Mouse (Mus musculus) lung, postnatal 4 days (tissue): ENCODE results near the gene Itga8.

Experiments used
- DNase-seq, 2 experiments: peaks; one replicate each; pipeline ENCODE4 v3.0.0; 2021

Itga8 gene

GRCm38 (mm10) chr2:12293458-12293857 lies 8.3 kb downstream of the Itga8 start:
- DNase-seq: no peak

GRCm38 (mm10) chr2:12292023-12292820 lies 9.5 kb downstream of the Itga8 start:
- no peak for DNase-seq

GRCm38 (mm10) chr2:12290235-12290634 lies 11.5 kb downstream of the Itga8 start:
- DNase-seq: no peak

DNA sequence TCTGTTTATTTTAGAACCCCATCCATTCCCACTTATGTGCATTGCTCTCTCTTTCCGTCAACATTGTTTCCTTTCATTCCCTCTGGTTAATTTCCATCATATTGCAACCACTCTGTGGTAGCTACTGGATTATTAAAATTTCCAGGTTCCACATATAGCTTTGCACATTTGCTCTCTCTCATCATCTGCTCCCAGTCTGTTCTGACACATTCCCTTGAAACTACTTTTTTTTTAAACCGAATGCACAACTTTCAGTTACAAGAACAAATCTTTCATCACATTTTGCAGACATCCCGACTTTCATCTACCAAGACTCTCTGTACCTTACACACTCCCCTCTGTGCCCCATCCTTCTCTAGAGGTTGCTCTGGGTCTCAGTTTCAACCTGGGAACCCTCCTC lies 13.9 kb downstream of the Itga8 start:
- DNase-seq: no peak

GRCm38 (mm10) chr2:12280664-12281063 lies 21.1 kb downstream of the Itga8 start:
- DNase-seq: no peak

DNA sequence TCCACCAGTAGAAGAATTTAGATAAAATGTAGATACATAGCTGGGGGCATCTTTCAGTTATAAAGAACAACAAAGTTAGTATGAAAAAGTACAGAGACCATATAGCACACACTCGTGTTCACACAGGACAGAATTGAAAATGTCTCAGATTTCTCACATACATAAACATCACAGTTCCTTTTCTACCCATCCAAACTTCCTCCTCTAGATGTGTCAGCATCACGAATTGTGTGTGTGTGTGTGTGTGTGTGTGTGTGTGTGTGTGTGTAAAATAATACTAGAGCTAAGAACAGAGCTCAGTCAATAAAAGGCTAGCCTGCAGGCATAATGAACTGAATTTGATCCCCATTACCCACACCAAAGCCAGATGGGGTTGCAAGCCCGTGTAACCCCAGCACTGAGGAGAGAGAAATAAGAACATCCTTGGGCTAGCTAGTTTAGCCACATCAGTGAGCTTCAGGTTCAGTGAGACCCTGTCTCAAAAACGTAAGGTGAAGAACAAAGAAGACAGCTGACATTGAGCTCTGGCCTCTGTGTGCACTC lies 22.6 kb downstream of the Itga8 start:
- no peak for DNase-seq

- no peak for DNase-seq
Measured at GRCm38 (mm10) chr2:12256635-12257317, 44.9 kb downstream of the Itga8 start.

- no peak for DNase-seq
Measured at GRCm38 (mm10) chr2:12255901-12256300, 45.8 kb downstream of the Itga8 start.

GRCm38 (mm10) chr2:12235345-12235744 lies 66.4 kb downstream of the Itga8 start:
- no peak for DNase-seq

GRCm38 (mm10) chr2:12229721-12230120 lies 72.0 kb downstream of the Itga8 start:
- no peak for DNase-seq

DNA sequence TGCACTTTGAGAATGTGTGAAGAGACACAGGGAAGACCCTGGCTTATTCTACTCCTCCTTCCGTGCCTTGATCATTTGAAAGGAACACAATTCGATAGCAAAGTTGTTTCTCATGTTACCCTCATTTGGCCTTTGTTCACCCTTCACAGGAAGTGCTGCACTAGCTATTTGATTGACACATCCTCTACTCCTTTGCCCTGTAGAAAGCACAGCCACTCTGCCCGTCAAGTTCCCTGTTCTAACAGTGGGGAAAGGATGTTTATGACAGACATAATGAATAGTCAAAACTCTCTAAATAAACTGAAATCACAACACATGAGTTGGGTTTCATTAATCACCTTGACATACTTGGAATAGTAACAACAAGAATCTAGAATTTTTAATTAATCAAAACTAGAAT lies 73.4 kb downstream of the Itga8 start:
- no peak for DNase-seq

DNA sequence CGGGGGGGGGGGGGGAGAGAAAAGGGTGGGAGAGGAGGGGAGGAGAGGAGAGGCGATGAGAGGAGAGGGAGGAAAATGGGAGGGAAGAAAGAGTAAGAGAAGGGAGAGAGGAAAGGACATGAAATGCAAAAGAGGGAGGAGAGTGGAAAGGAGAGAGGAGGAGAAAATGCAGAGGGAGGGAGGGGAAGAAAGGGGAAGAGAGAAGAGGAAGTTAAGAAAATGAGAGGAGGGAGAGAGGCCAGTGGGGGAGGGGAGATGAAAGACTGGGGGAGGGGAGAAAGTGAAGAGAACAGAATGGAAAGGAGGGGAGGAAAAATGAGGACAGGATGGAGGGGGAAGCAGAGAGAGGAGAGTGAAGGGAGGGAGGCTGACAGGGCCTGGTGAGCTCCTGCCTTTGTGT lies 74.5 kb downstream of the Itga8 start:
- DNase-seq: no peak

DNA sequence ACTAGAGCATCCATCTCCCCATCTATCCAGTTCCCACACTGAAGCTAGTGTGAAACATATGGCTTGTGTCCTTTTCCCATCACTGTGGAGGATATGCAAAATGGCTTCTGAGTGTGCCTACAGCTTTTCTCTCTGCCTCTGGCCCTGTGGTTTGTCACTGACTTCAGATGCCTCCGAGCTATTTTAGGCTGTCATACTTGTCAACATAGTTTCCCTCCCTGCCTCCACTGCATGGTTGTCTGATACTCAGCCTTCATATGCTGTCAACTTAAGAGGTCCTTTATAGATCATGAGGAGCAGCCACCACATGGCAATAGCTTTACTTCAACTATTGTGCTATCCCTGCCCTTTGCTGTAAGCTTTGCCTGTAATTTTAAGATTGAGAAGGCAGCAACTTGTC lies 75.4 kb downstream of the Itga8 start:
- no peak for DNase-seq

GRCm38 (mm10) chr2:12221671-12222070 lies 80.1 kb downstream of the Itga8 start:
- DNase-seq: peak; percentile 16 to 45

DNA sequence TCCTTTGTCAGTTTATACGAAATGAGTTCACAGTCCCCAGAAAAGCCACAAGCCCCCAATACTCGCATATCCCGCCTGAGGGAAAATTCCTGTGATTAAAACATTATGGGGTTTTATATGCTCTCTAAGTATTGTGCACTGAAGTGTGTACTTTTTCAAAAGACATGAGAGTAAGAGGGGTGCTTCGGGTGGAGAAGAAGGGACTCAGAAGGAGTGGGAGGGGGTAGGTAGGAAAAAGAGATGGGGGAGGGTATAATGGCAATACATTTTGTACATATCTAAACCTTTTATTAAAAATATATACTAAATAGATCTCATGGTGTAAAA lies 88.3 kb downstream of the Itga8 start:
- DNase-seq: no peak

DNA sequence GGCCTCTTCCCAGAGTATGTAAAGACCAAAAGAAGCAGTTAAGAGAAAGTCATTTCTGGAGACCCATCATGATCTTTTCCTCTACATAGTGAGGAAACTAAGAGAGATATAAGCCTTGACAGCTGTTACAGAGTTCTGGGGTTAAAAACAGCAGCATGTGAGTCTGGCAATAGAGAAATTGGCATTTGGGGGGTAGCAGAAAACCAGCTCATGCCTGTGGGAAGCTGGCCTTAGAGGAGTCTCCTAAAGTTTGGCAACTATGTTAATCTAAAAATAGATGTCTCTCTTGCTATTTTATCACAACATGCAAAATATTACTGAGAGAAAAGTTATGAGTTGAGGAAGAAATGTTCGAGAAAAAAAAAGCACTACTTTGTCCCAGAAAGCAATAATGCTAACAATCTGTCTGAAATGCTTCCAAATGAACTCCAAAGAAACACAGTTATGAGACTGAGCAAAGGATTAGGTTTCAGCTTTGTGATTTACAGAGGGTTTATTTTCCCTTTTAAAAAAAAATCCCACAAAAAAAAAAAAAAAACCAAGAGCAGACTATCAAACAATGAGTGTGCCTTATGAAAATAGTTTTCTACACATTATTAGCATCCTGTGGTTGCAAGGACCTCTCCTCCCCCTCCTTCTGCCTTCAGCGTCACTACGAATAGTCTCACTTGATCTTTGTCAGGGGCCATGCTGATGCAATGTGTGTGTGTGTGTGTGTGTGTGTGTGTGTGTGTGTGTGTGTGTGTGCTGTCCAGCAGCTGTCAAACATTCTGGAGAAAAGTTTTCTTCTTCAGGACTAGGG lies 88.9 kb downstream of the Itga8 start:
- peak in 1 of 2 experiments; percentile 50 for DNase-seq

- no peak for DNase-seq
Measured at GRCm38 (mm10) chr2:12208142-12208541, 93.6 kb downstream of the Itga8 start.

GRCm38 (mm10) chr2:12206353-12206752 lies 95.4 kb downstream of the Itga8 start:
- no peak for DNase-seq

DNA sequence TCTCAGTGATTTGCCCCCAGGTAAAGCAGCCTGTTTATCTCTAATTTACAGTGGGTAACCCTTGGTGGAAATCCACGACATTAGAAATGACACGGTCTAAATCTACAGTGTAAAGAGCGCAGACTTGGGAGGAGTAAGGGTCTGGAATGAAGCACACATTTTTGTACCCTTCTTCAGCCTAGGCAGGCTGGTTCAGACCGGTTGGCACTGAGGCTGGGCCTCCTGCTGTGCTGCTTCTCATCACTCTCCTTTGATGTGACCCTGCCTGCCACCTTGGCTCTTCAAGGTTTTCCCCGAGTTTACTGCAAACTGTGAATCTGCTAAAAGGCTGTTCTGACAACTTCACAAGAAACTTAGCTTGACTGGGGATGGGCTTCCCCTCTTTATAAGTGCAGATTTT lies 95.8 kb downstream of the Itga8 start:
- DNase-seq: no peak

- DNase-seq: no peak
Measured at GRCm38 (mm10) chr2:12203231-12203630, 98.5 kb downstream of the Itga8 start.

GRCm38 (mm10) chr2:12198699-12199098 lies 103.0 kb downstream of the Itga8 start:
- no peak for DNase-seq

GRCm38 (mm10) chr2:12198214-12198613 lies 103.5 kb downstream of the Itga8 start:
- no peak for DNase-seq

- DNase-seq: no peak
Measured at GRCm38 (mm10) chr2:12197711-12198110, 104.0 kb downstream of the Itga8 start.

DNA sequence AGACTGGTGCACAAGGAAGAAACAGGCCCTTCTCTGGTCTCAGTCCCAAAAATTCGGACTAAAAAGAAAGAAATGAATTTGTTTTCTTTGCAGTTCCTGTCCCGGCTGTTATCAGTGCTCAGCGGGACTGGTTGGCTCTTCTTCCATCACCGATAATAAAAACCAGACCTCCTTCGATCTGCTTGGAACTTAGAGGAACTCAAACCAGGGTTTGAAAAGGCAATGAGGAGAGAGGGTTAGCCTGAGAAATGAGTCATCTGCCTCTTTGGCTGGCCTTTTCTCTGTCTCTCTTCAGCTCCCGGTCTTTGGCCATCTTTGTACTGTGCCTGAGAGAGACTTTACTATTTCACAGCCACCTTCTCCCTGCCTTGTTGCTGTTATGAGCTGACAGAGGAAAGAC lies 112.7 kb downstream of the Itga8 start:
- no peak for DNase-seq
